In the genomic region with DNA sequence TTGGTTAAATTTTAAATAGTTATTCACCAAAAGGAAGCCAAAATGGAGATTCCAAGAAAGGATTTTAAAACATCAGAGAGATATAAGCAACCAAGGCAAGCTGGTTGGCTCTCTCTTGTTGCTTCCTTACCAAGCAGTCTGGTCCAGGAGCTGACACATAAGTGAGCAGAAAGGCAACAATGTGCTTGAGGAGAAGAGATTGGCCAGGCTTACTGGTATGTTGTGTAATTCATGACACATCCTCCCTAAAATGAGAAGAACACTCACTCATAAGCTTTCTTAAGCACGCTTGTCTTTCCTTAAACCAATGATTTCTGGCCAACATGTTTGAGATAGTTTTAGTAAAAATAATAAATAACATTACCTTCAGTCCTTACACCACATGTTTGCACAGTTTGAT, we compare ENCODE assay signal across 26 mouse cellular contexts.
DNase-seq lines count a peak whose midpoint lies in the region; ATAC-seq and TF ChIP-seq lines count a peak whose summit lies in the region.
"Had no signal": no experiment of that assay in that cellular context is flagged by ENCODE, and none has a peak within 500 bp of the region (broad histone marks: within the 10 kb centered on the region; RNA-seq: fewer than 3 reads in every experiment).

No protein-coding gene starts in this region.

- TF ChIP-seq CTCF in embryonic fibroblast, embryonic 13.5 days (IDR thresholded peaks at IDR 0.05; ENCODE audit: borderline replicate concordance, insufficient read depth, low read length), result no peak
- no peak for TF ChIP-seq CTCF in intestine, postnatal 0 days (IDR thresholded peaks at IDR 0.05; ENCODE audit: low read depth)

- H3K9me3 ChIP-seq in forebrain, embryonic 15.5 days, result no peaks in the 10 kb centered on the region
- no peaks in the 10 kb centered on the region for H3K9me3 ChIP-seq in forebrain, embryonic 11.5 days (ENCODE audit: control insufficient read depth, low read length)
- no peaks in the 10 kb centered on the region for H3K9me3 ChIP-seq in intestine, postnatal 0 days (ENCODE audit: control insufficient read depth)
- H3K9me3 ChIP-seq: embryonic facial prominence, embryonic 13.5 days; forebrain, embryonic 10.5 days; G1E; heart, embryonic 15.5 days; hindbrain, embryonic 10.5 days; hindbrain, embryonic 15.5 days had no signal

- H3K4me1 ChIP-seq in forebrain, embryonic 15.5 days, result peaks cover 3% of the 10 kb centered on the region; the same call in 1 of the 2 replicates
- H3K4me1 ChIP-seq in forebrain, embryonic 11.5 days (replicated peaks; ENCODE audit: control insufficient read depth, insufficient read depth, low read length), result no peaks in the 10 kb centered on the region
- H3K4me1 ChIP-seq in embryonic fibroblast, embryonic 13.5 days (ENCODE audit: control insufficient read depth, insufficient read depth, low read length), result no peaks in the 10 kb centered on the region
- no peaks in the 10 kb centered on the region for H3K4me1 ChIP-seq in intestine, postnatal 0 days (replicated peaks; ENCODE audit: control insufficient read depth, insufficient read depth, low read length)
- H3K4me1 ChIP-seq: embryonic facial prominence, embryonic 13.5 days; forebrain, embryonic 10.5 days; heart, embryonic 15.5 days; hindbrain, embryonic 10.5 days had no signal

- no peak for DNase-seq in forebrain, embryonic 11.5 days (ENCODE audit: low spot score)
- peak; percentile 81 for DNase-seq in heart, adult 11 months
- DNase-seq in heart, postnatal 4 days, result no peak
- DNase-seq in Muller cell, postnatal 12 days (ENCODE audit: inconsistent ontology term), result peak; percentile 31
- DNase-seq in left cerebral cortex, postnatal 14 days (ENCODE audit: low spot score in 2 of 2), result no peak
- DNase-seq: adrenal gland, adult 2 months; adrenal gland, postnatal 25 days; B cell, adult 2 months; gastrocnemius, adult 2 months; gastrocnemius, postnatal 25 days; heart, postnatal 14 days; kidney, adult 11 months; kidney, adult 9 months had no signal

- peak overlapping the region; percentile 54; the same call in 1 of the 2 replicates for H3K27ac ChIP-seq in forebrain, embryonic 15.5 days (replicated peaks)
- no peak overlapping the region for H3K27ac ChIP-seq in forebrain, embryonic 11.5 days (ENCODE audit: low read depth, low read length)
- 0 out of 2 replicates have a peak overlapping the region, but pooled peaks have one; percentile 60 for H3K27ac ChIP-seq in embryonic fibroblast, embryonic 13.5 days (ENCODE audit: insufficient read depth, low read length)
- H3K27ac ChIP-seq in intestine, postnatal 0 days (ENCODE audit: low read depth, low read length), result no peak overlapping the region
- H3K27ac ChIP-seq: embryonic facial prominence, embryonic 13.5 days; forebrain, embryonic 10.5 days; gastrocnemius, adult 2 months; heart, embryonic 15.5 days; hindbrain, embryonic 10.5 days; hindbrain, embryonic 15.5 days had no signal

- no peaks in the 10 kb centered on the region for H3K27me3 ChIP-seq in forebrain, embryonic 15.5 days
- H3K27me3 ChIP-seq in forebrain, embryonic 11.5 days (ENCODE audit: control insufficient read depth, insufficient read depth, low read length), result no peaks in the 10 kb centered on the region
- H3K27me3 ChIP-seq in intestine, postnatal 0 days (replicated peaks; ENCODE audit: control insufficient read depth, insufficient read depth, low read length), result no peaks in the 10 kb centered on the region
- H3K27me3 ChIP-seq: embryonic facial prominence, embryonic 13.5 days; heart, embryonic 15.5 days; hindbrain, embryonic 15.5 days; Patski had no signal

- whole genome bisulfite sequencing in forebrain, embryonic 15.5 days, result 95% methylated on average over 1 of the region's 1 CpGs
- 91% methylated on average over 1 of the region's 1 CpGs for WGBS in forebrain, embryonic 11.5 days
- WGBS in intestine, postnatal 0 days, result 87% methylated on average over 1 of the region's 1 CpGs

- no peak overlapping the region for H3K9ac ChIP-seq in forebrain, embryonic 15.5 days (replicated peaks)
- H3K9ac ChIP-seq in forebrain, embryonic 11.5 days (ENCODE audit: low read length), result no peak overlapping the region
- H3K9ac ChIP-seq in intestine, postnatal 0 days (ENCODE audit: low read depth, low read length), result no peak overlapping the region
- H3K9ac ChIP-seq: embryonic facial prominence, embryonic 13.5 days; heart, embryonic 15.5 days; hindbrain, embryonic 15.5 days had no signal

- H3K4me2 ChIP-seq in forebrain, embryonic 15.5 days (replicated peaks), result no peak overlapping the region
- H3K4me2 ChIP-seq in forebrain, embryonic 11.5 days (ENCODE audit: low read depth, low read length, severe bottlenecking), result no peak overlapping the region
- H3K4me2 ChIP-seq in intestine, postnatal 0 days (replicated peaks; ENCODE audit: low read depth), result no peak overlapping the region
- H3K4me2 ChIP-seq: embryonic facial prominence, embryonic 13.5 days; heart, embryonic 11.5 days; heart, embryonic 15.5 days; hindbrain, embryonic 15.5 days had no signal

- no peak; the same call in 1 of the 2 replicates for ATAC-seq in forebrain, embryonic 15.5 days (replicated peaks)
- no peak for ATAC-seq in forebrain, embryonic 11.5 days (replicated peaks; ENCODE audit: low FRiP score)
- no peak for ATAC-seq in intestine, postnatal 0 days
- ATAC-seq: CD4-positive, CD25-positive, alpha-beta regulatory T cell, adult 4 months; inflammation-experienced regulatory T-cells, adult 6 months; Patski had no signal

- TF ChIP-seq POLR2A in embryonic fibroblast, embryonic 13.5 days (IDR thresholded peaks at IDR 0.05; ENCODE audit: low read depth, low read length), result no peak

- H3K4me3 ChIP-seq in forebrain, embryonic 15.5 days, result no peak overlapping the region
- H3K4me3 ChIP-seq in forebrain, embryonic 11.5 days (ENCODE audit: low read depth, low read length), result no peak overlapping the region
- H3K4me3 ChIP-seq in embryonic fibroblast, embryonic 13.5 days (ENCODE audit: insufficient read depth, low read length), result no peak overlapping the region
- no peak overlapping the region for H3K4me3 ChIP-seq in intestine, postnatal 0 days (ENCODE audit: low read depth, low read length)
- H3K4me3 ChIP-seq: embryonic facial prominence, embryonic 13.5 days; forebrain, embryonic 10.5 days; gastrocnemius, adult 2 months; heart, embryonic 15.5 days; hindbrain, embryonic 10.5 days; hindbrain, embryonic 15.5 days had no signal

- H3K36me3 ChIP-seq in forebrain, embryonic 15.5 days, result no peaks in the 10 kb centered on the region
- no peaks in the 10 kb centered on the region for H3K36me3 ChIP-seq in forebrain, embryonic 11.5 days (ENCODE audit: control insufficient read depth, insufficient read depth, low read length)
- no peaks in the 10 kb centered on the region for H3K36me3 ChIP-seq in intestine, postnatal 0 days (ENCODE audit: control insufficient read depth, insufficient read depth)
- H3K36me3 ChIP-seq: embryonic facial prominence, embryonic 13.5 days; forebrain, embryonic 10.5 days; G1E; heart, embryonic 15.5 days; hindbrain, embryonic 10.5 days; hindbrain, embryonic 15.5 days had no signal

- intact Hi-C loops in left cerebral cortex, postnatal 14 days (cut with DNase I), result no loop called here

Comparison
In these comparisons a context has a peak if more than half of its experiments do, and no peak if none do; other contexts are left out.
1. H3K27ac ChIP-seq: peak in forebrain, embryonic 15.5 days (single experiment) and embryonic fibroblast, embryonic 13.5 days (single experiment); none in forebrain, embryonic 11.5 days (single experiment) and intestine, postnatal 0 days (single experiment).
2. DNase-seq: peak in heart, adult 11 months (single experiment) and Muller cell, postnatal 12 days (single experiment); none in forebrain, embryonic 11.5 days (single experiment), heart, postnatal 4 days (single experiment) and left cerebral cortex, postnatal 14 days (0 of 2).